Mouse (Mus musculus) intestine, embryonic 14.5 days (tissue): ENCODE measurements at regions not wholly inside any gene's neighbourhood (a gene's known extent, or its start where the extent isn't known, plus 50 kb on each side); places are given as distances from the start of the nearest gene placed in this dataset.

Source experiments
- ATAC-seq: fragments of 200-750 bp; cut with Nextera tagmentation; replicated peaks from 2 replicates; pipeline ENCODE4 v1.8.0; 2017; ENCODE audit warnings: low read depth, moderate number of reproducible peaks, moderate TSS enrichment, moderate library complexity; ENCODE audit not compliant: low FRiP score, low TSS enrichment
- DNase-seq: peaks from one replicate; pipeline ENCODE4 v3.0.0-alpha.2; 2018; ENCODE audit warnings: low spot score
- H3K27ac ChIP-seq: fragments of 300-500 bp; sonication (generic); 2 replicates; pipeline ENCODE4 v1.5.1; 2014; ENCODE audit warnings: low read depth, mild to moderate bottlenecking, control low read depth
- H3K27me3 ChIP-seq: fragments of 300-500 bp; sonication (generic); replicated peaks from 2 replicates; pipeline ENCODE4 v1.6.1; 2014; ENCODE audit warnings: low read length, control low read depth; ENCODE audit not compliant: control insufficient read depth, insufficient read depth
- H3K36me3 ChIP-seq: fragments of 300-500 bp; sonication (generic); 2 replicates; pipeline ENCODE4 v1.6.1; 2014; ENCODE audit warnings: low read length, control low read depth; ENCODE audit not compliant: control insufficient read depth, insufficient read depth
- H3K4me1 ChIP-seq: fragments of 300-500 bp; sonication (generic); replicated peaks from 2 replicates; pipeline ENCODE4 v1.6.1; 2014; ENCODE audit warnings: low read length, control low read depth, mixed read lengths; ENCODE audit not compliant: control insufficient read depth, insufficient read depth
- H3K4me2 ChIP-seq: fragments of 300-500 bp; sonication (generic); 2 replicates; pipeline ENCODE4 v1.6.1; 2014; ENCODE audit warnings: low read length
- H3K4me3 ChIP-seq: fragments of 300-500 bp; sonication (generic); 2 replicates; pipeline ENCODE4 v1.5.1; 2014; ENCODE audit warnings: low read depth, low read length, control low read depth, mixed read lengths
- H3K9ac ChIP-seq: fragments of 300-500 bp; sonication (generic); 2 replicates; pipeline ENCODE4 v1.6.1; 2014; ENCODE audit warnings: mild to moderate bottlenecking, low read length
- H3K9me3 ChIP-seq: fragments of 300-500 bp; sonication (generic); 2 replicates; pipeline ENCODE4 v1.6.1; 2016; ENCODE audit warnings: low read length, control low read depth; ENCODE audit not compliant: control insufficient read depth
- WGBS: fragments of 180-500 bp; shearing (Covaris S2); extraction: QIAGEN DNeasy Blood & Tissue Kit; methylation state at CpG from one replicate; pipeline ENCODE4 v1.1.7; 2014; 5-methylcytosine and 5-hydroxymethylcytosine counted together

DNA sequence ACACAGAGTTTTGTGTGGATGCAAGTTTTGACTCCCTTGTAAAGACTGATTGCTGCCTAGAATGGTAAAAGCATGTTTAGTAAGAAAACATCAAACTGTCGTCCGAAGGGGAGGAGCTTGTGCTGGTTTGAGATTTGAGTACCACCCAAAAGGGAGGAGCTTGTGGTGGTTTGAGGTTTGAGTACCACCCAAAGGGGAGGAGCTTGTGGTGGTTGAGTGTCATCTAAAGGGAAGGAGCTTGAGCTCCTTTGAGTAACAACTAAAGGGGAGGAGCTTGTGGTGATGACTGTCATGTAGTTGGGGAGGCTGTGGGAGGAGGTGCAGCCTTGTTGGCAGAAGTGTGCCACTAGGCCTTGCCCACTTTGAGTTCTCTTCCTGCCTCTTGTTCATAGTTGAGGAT, 192.8 kb upstream of the Ajap1 start:
- no peak overlapping the region for H3K4me3 ChIP-seq
- DNase-seq (no peak), ATAC-seq (no peak)
- no peaks in the 10 kb centered on the region for H3K9me3 ChIP-seq
- no peak overlapping the region for H3K4me2 ChIP-seq
- no peaks in the 10 kb centered on the region for H3K27me3 ChIP-seq
- 79% methylated on average over 2 of the region's 2 CpGs for WGBS
- no peaks in the 10 kb centered on the region for H3K4me1 ChIP-seq
- no peak overlapping the region for H3K9ac ChIP-seq
- H3K27ac ChIP-seq: no peak overlapping the region
- H3K36me3 ChIP-seq: no peaks in the 10 kb centered on the region

DNA sequence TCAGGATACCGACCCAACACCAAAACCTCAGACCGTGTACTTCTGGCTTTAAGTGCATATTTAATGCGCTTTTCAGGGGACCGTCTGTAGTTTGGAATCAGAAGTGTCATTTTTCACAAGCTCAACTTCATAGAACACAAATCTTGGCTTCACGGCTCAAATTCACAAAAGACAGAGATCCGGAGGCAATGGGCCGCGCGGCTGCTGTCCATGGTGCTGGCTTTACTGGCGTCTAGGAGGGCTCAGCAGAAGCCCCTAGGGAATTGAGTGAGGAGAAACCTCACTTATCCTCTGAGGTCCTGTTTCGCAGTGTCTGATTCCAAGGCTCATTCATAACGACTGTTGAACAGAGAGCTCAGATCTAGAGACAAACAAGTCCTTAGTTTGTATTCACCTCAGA, 196.5 kb upstream of the Ajap1 start:
- no peaks in the 10 kb centered on the region for H3K4me1 ChIP-seq
- H3K36me3 ChIP-seq: no peaks in the 10 kb centered on the region
- H3K27me3 ChIP-seq: no peaks in the 10 kb centered on the region
- no peak overlapping the region for H3K4me2 ChIP-seq
- no peak overlapping the region for H3K9ac ChIP-seq
- DNase-seq: peak; percentile 88
- WGBS: 35% methylated on average over 12 of the region's 12 CpGs
- H3K9me3 ChIP-seq: no peaks in the 10 kb centered on the region
- H3K4me3 ChIP-seq: no peak overlapping the region
- no peak overlapping the region for H3K27ac ChIP-seq
- no peak for ATAC-seq

DNA sequence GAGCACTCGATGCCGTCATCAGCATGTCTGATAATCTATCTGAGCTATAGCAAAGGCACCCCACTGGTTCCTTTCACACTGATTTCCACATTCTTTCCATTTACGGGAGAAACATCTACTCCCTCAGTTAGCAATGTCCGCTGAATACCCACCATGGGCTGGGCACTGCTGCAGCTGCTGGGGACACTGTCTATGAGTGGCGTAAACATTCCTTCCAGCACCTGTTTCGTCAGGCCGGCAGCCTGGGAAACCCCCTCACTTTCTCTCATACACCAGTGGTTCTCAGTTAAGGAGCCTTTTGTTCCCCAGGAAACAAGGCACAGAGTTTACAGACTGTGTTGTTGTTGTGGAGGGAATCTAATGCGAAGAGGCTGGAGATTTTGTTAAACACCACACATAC, 205.8 kb upstream of the Ajap1 start:
- no peak overlapping the region for H3K4me3 ChIP-seq
- H3K9ac ChIP-seq: no peak overlapping the region
- no peaks in the 10 kb centered on the region for H3K36me3 ChIP-seq
- no peak overlapping the region for H3K27ac ChIP-seq
- H3K4me2 ChIP-seq: no peak overlapping the region
- WGBS: 62% methylated on average over 8 of the region's 8 CpGs
- DNase-seq (no peak), ATAC-seq (no peak)
- H3K4me1 ChIP-seq: no peaks in the 10 kb centered on the region
- no peaks in the 10 kb centered on the region for H3K9me3 ChIP-seq
- H3K27me3 ChIP-seq: no peaks in the 10 kb centered on the region

DNA sequence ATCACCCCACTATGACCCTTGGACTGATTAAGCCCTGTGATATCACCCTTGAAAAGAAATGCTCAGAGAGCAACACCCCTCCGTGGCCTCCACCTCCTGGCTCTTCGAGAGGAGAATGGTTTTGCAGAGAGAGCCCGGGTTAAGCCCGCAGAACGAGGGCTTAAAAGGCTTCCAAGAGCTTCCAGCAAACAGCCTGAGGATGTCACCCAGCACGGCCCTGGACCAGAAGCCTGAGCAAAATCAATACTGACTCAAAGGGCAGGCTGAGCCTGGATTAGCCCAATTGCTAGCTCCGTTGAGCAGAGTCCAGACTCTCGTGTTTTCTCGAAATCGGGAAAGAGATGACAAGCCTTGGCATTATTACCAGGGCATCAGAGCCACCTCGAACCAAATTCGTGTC, 211.3 kb upstream of the Ajap1 start:
- Histone ChIP-seq H3K4me2 (no peak overlapping the region), H3K27me3 (no peaks in the 10 kb centered on the region), H3K9me3 (no peaks in the 10 kb centered on the region), H3K36me3 (no peaks in the 10 kb centered on the region), H3K27ac (no peak overlapping the region), H3K4me3 (no peak overlapping the region), H3K4me1 (no peaks in the 10 kb centered on the region), H3K9ac (no peak overlapping the region)
- DNase-seq (no peak), ATAC-seq (no peak)
- 74% methylated on average over 12 of the region's 12 CpGs for WGBS

DNA sequence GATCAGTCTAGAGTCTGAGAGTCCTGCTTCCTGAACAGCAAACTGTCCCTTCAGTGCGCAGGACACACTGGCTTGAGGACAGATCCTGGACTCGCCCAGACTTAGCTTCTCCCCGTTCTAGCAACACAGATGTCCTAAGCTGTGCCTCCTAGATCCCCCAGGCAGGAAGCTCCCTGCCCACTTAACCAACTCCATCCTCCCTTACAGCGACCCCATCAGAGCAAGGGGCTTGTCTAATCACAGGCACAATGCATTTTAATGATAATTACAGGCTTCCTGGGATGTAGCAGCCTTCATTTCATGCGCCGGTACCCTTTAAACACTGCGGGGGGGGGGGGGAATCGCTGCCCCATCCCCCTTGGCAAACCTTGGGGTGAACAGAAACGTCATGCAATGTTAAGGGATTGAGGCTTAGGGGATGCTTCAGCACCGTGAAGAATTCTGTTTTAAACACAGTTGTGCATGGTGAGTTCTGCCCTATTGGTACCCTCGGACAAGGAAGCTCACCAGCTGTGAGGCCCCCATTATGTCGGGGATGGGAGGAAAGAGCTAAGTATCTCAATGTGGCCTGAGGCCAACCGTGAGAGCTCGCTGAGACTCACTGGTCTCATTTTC, 213.9 kb upstream of the Ajap1 start:
- Histone ChIP-seq H3K36me3 (no peaks in the 10 kb centered on the region), H3K9ac (no peak overlapping the region), H3K27ac (no peak overlapping the region), H3K4me1 (no peaks in the 10 kb centered on the region), H3K4me3 (no peak overlapping the region), H3K4me2 (no peak overlapping the region), H3K27me3 (no peaks in the 10 kb centered on the region), H3K9me3 (no peaks in the 10 kb centered on the region)
- no peak for ATAC-seq
- WGBS: 50% methylated on average over 14 of the region's 14 CpGs
- DNase-seq: no peak

DNA sequence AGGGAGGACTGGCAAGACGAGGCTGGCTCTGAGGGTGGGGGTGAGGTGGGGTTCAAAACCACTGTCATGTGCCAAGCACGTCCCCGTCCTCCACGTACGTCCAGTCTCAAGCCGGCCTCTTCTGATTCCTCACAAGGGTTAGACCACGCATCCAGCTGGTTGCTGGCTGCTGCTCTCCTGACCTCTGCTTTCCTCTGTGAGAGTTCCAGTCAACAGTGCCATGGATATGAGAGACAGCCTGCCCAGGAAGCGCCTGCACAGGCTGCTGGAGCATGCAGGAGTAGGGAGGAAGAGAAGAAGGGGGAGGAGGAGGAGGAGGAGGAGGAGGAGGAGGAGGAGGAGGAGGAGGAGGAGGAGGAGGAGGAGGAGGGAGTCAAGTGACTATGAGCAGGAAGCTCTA, 224.6 kb upstream of the Ajap1 start:
- Histone ChIP-seq H3K9me3 (no peaks in the 10 kb centered on the region), H3K27me3 (no peaks in the 10 kb centered on the region), H3K4me1 (no peaks in the 10 kb centered on the region), H3K4me3 (no peak overlapping the region), H3K4me2 (no peak overlapping the region), H3K36me3 (no peaks in the 10 kb centered on the region), H3K27ac (no peak overlapping the region), H3K9ac (no peak overlapping the region)
- DNase-seq: no peak
- no peak for ATAC-seq
- 54% methylated on average over 8 of the region's 8 CpGs for WGBS

DNA sequence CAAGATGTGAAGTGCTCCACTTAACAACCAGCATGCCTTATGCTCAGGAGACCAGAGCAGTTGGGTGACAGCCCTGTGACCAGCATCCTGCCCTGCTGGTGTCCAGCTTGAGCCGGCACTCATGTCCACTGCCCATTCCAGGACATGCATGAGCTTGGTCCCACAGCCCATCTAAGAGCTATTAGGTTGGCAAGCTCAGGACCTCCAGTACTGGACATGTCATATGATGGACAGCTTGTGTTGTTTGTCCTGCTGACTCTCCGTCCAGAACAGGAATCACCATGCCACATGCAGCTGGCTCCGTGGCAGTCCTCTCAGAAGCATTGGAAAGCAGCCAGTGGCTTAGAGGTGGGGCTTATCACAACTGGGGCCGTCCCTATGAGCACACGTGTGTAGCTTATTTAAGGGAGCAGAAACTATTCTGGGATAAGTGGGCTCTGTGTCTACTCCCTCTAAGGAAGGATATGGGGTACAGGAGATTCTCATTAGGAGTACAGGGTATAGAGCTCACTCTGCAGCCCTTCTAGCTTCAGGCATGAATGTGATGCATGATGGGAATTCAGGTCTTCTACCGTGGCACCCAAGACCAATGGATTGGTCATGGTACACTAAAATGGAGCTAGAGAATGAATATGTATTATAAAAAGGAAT, 232.5 kb upstream of the Ajap1 start:
- Histone ChIP-seq H3K4me2 (no peak overlapping the region), H3K4me1 (no peaks in the 10 kb centered on the region), H3K9ac (no peak overlapping the region), H3K27ac (no peak overlapping the region), H3K27me3 (no peaks in the 10 kb centered on the region), H3K36me3 (no peaks in the 10 kb centered on the region), H3K9me3 (no peaks in the 10 kb centered on the region), H3K4me3 (no peak overlapping the region)
- WGBS: 59% methylated on average over 6 of the region's 6 CpGs
- ATAC-seq (no peak), DNase-seq (no peak)

DNA sequence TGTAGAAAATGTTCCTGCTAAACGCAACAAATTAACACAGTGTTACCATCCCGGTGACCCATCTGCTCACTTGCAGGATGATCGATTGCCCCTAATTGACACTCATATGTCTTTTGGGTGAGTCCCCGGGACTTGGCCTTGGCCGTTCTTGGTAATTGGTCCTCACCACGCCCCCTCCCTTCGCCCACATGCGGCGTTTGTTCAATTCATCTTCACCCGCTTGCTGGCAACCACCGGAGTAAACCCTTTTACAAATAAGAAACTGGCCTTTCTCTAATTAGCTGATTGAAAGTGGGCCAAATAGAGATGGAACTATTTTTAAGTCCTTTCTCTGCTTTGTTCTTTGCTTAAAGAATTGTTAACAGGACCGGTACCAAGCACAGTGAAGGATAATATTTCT, 234.7 kb upstream of the Ajap1 start:
- H3K27ac ChIP-seq: no peak overlapping the region
- 79% methylated on average over 12 of the region's 12 CpGs for WGBS
- no peak overlapping the region for H3K4me2 ChIP-seq
- no peak overlapping the region for H3K9ac ChIP-seq
- no peak for DNase-seq
- no peak overlapping the region for H3K4me3 ChIP-seq
- H3K4me1 ChIP-seq: no peaks in the 10 kb centered on the region
- H3K27me3 ChIP-seq: no peaks in the 10 kb centered on the region
- no peak for ATAC-seq
- H3K9me3 ChIP-seq: no peaks in the 10 kb centered on the region
- no peaks in the 10 kb centered on the region for H3K36me3 ChIP-seq

DNA sequence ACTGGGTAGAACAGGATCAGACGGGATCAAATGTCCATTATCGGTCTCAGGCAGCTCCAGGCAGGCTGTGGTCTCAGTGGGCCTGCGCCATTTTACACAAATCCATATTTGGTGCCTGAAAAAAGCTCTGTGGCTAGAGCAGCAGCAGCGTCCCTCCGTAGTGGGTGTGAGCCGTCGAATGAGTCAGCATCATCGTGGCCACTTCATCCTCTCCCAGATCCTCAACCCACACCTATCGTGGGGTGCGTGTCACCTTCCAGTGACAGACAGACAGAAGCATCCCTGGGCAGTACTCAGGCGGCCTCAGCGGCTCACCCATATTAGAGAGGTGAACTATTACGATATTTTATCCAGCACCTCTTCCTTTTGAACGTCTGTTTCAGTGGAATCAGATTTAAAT, 233.0 kb upstream of the A430005L14Rik start:
- Histone ChIP-seq H3K9ac (no peak overlapping the region), H3K4me1 (no peaks in the 10 kb centered on the region), H3K9me3 (no peaks in the 10 kb centered on the region), H3K4me3 (no peak overlapping the region), H3K27me3 (no peaks in the 10 kb centered on the region), H3K4me2 (no peak overlapping the region), H3K36me3 (no peaks in the 10 kb centered on the region), H3K27ac (no peak overlapping the region)
- DNase-seq: no peak
- 87% methylated on average over 14 of the region's 14 CpGs for WGBS
- no peak for ATAC-seq
